Mouse (Mus musculus) gastrocnemius, postnatal 36 days (tissue): ENCODE results near the gene Rps21. TPM values are rescaled to one million over a fixed set of nuclear protein-coding genes. Genes with fewer than 3 reads are reported as not detected.

Source experiments
- microRNA-seq, 2 experiments: library from miRNA; unstranded; fragments of <30 nt; microRNA quantifications; one replicate each; pipeline ENCODE4 v1.2.0; 2021
- total RNA-seq, 2 experiments: library from RNA; stranded (reverse); gene quantifications; 2 replicates each; pipeline ENCODE4 v1.2.3; 2021

Gene Rps21
- total RNA-seq, 2 experiments from 2014 or later, result 310 to 370 TPM

Small RNA genes within 50 kb of the gene (microRNA-seq; reads per million reads assigned to microRNA genes)
- gene Mir3091, result 0 reads per million in 2 experiments

Other genes starting within 250 kb of the Rps21 start
- 10 to 100 TPM; 41.4 to 45.1 TPM for gene Lsm14b, start 232.4 kb upstream of the Rps21 start, total RNA-seq
- 100 to 1,000 TPM; 117 to 131 TPM for gene Psma7, start 214.9 kb upstream of the Rps21 start, total RNA-seq
- 1 to 10 TPM; 1.2 to 2.1 TPM for gene Ss18l1, start 214.9 kb upstream of the Rps21 start, total RNA-seq
- gene Mtg2, start 186.8 kb upstream of the Rps21 start, total RNA-seq, result 10 to 100 TPM; 12.3 to 16.9 TPM
- gene Hrh3, start 152.9 kb upstream of the Rps21 start, total RNA-seq, result not detected
- 10 to 100 TPM; 15.5 to 17.0 TPM for gene Osbpl2, start 138.1 kb upstream of the Rps21 start, total RNA-seq
- gene Adrm1, start 85.9 kb upstream of the Rps21 start, total RNA-seq, result 100 to 1,000 TPM in 1 of 2 experiments, 10 to 100 TPM in 1; 95.4 to 103 TPM
- 10 to 100 TPM in 1 of 2 experiments, 1 to 10 TPM in 1; 8.7 to 11.2 TPM for gene Lama5, start 31.5 kb upstream of the Rps21 start, total RNA-seq
- 10 to 100 TPM in 1 of 2 experiments, 1 to 10 TPM in 1; 9.7 to 11.5 TPM for gene Cables2, start 16.1 kb downstream of the Rps21 start, total RNA-seq
- not detected for gene Rbbp8nl, start 32.5 kb downstream of the Rps21 start, total RNA-seq
- not detected for gene Gata5, start 77.3 kb downstream of the Rps21 start, total RNA-seq
- under 1 TPM in 1 of 2 experiments, not detected in 1; 0.08 TPM for gene Slco4a1, start 198.9 kb downstream of the Rps21 start, total RNA-seq
- not detected for gene Ntsr1, start 242.6 kb downstream of the Rps21 start, total RNA-seq